Mouse (Mus musculus): ENCODE results near the gene Gm21882. TPM values are rescaled to one million over a fixed set of nuclear protein-coding genes. Genes with fewer than 3 reads are reported as not detected.

Gm21882 gene
- polyA plus RNA-seq (2012; rRNA removed), result not detected in 2 replicates

DNA sequence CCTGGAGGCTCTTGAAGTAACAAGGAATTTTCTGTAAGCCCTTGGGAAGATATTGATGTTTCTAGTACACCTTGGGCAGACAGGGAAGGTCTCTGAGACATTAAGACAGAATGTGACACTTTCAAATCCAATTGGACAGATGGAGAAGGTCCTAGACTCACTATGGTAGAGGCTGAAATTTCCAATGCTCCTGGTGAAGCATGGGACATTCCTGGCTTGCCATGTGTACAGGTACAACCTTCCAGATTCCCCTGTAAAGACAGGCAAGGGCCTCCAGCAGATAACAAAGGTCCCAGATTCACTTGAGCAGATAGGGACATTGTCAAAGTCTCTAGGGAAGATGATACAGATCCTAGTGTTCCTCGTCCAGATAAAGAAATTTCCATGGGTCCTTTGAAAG is at the start of gene Gm21882:
Gene Gm21882 (minus strand): TSS at position 101 of the 400 bp plus-strand sequence.

Other genes with a start within 250 kb of the Gm21882 start
- gene Gm21865, start 64.6 kb downstream of the Gm21882 start, polyA plus RNA-seq (2012; rRNA removed), result not detected in 2 replicates